Mouse (Mus musculus) liver, postnatal 0 days (tissue): ENCODE data around the gene Hmg20b.

Experiments
- CTCF ChIP-seq: sonication (generic); IDR thresholded peaks from 2 replicates; pipeline ENCODE4 v1.5.1; 2016; ENCODE audit warnings: antibody characterized with exemption, low read depth
- EP300 ChIP-seq: IDR thresholded peaks from 2 replicates; pipeline ENCODE4 v1.6.1; 2016; ENCODE audit warnings: antibody characterized with exemption, low read depth, mild to moderate bottlenecking

DNA sequence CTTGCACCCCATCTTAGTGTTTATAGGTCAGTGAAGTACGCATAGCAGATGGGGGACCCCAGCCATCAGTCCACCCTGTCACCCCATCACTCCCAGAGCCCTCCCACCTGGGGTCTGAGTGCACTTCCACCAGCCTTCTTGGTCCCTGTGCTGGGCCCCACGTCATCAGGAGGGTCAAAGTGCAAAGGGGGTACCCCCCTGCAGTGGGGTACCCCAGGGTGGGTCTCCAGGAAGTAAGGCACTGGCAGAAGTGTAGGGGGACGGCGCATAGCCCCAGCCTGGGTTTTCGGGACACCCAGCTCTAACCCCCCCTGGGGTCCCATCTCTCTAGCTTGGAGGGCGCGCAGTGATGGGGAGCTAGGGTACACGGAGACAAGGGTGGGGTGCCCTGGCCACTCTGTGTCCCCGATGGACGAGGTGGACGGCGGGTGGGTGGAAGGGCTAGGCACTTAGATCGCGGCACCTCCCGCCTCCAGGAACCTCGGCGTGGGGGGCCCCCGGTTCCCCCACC, 49.6 kb upstream of the Hmg20b start:
- TF ChIP-seq EP300 (no peak), CTCF (no peak)
